Mouse (Mus musculus) myocyte (in vitro differentiated cells): Measurements from ENCODE around the gene Psen2.

Experiments used
- CEBPB ChIP-seq: IDR thresholded peaks from 2 replicates; pipeline ENCODE4 v1.6.1; 2011; ENCODE audit warnings: mild to moderate bottlenecking, moderate library complexity; ENCODE audit not compliant: poor library complexity, insufficient read depth, severe bottlenecking
- E2F4 ChIP-seq: IDR thresholded peaks from one replicate; pipeline ENCODE4 v1.6.1; 2011; ENCODE audit warnings: mild to moderate bottlenecking, control low read depth, moderate library complexity; ENCODE audit not compliant: insufficient read depth
- MAX ChIP-seq: IDR thresholded peaks from one replicate; pipeline ENCODE4 v1.6.1; 2011; ENCODE audit warnings: low read depth, mild to moderate bottlenecking, control low read depth
- MYOD1 ChIP-seq, 3 experiments: IDR thresholded peaks; one replicate each; pipeline ENCODE4 v1.6.1; 2011; ENCODE audit warnings: control low read depth in 2 of 3, low read depth in 2 of 3, mild to moderate bottlenecking in 2 of 3, moderate library complexity in 1 of 3; ENCODE audit not compliant: insufficient read length in 2 of 3, control insufficient read depth in 1 of 3
- MYOG ChIP-seq, 3 experiments: IDR thresholded peaks; one replicate each; pipeline ENCODE4 v1.6.1; 2011; ENCODE audit warnings: control low read depth in 2 of 3, low read depth in 2 of 3, mild to moderate bottlenecking in 2 of 3; ENCODE audit not compliant: insufficient read length in 2 of 3, control insufficient read depth in 1 of 3, insufficient read depth in 1 of 3
- POLR2A ChIP-seq: IDR thresholded peaks from one replicate; pipeline ENCODE4 v1.6.1; 2011; ENCODE audit warnings: low read depth, mild to moderate bottlenecking, control low read depth, moderate library complexity; ENCODE audit not compliant: insufficient read length
- POLR2AphosphoS2 ChIP-seq: IDR thresholded peaks from one replicate; pipeline ENCODE4 v1.6.1; 2011; ENCODE audit warnings: low read depth, control low read depth; ENCODE audit not compliant: insufficient read length
- REST ChIP-seq: IDR thresholded peaks from one replicate; pipeline ENCODE4 v1.6.1; 2011; ENCODE audit warnings: mild to moderate bottlenecking, control low read depth, moderate library complexity; ENCODE audit not compliant: insufficient read depth, insufficient read length
- SRF ChIP-seq: IDR thresholded peaks from one replicate; pipeline ENCODE4 v1.6.1; 2011; ENCODE audit warnings: low read depth; ENCODE audit not compliant: control insufficient read depth, insufficient read length
- TCF12 ChIP-seq: IDR thresholded peaks from one replicate; pipeline ENCODE4 v1.6.1; 2011; ENCODE audit warnings: mild to moderate bottlenecking, control low read depth; ENCODE audit not compliant: poor library complexity, insufficient read depth, severe bottlenecking
- USF1 ChIP-seq: IDR thresholded peaks from one replicate; pipeline ENCODE4 v1.6.1; 2011; ENCODE audit warnings: low read depth, mild to moderate bottlenecking, control low read depth, moderate library complexity

GRCm38 (mm10) chr1:180296088-180296487, 32.9 kb upstream of the Psen2 start:
- TF ChIP-seq TCF12 = no peak
- no peak for TF ChIP-seq USF1
- TF ChIP-seq E2F4 = no peak
- no peak for TF ChIP-seq POLR2A
- TF ChIP-seq POLR2AphosphoS2 = no peak
- TF ChIP-seq SRF = no peak
- no peak for TF ChIP-seq MAX
- TF ChIP-seq MYOD1 (IDR thresholded peaks at IDR 0.05; ENCODE audit: control insufficient read depth in 1 of 3, insufficient read length in 2 of 3, low read depth in 2 of 3) = no peak
- TF ChIP-seq CEBPB = no peak
- no peak for TF ChIP-seq MYOG (IDR thresholded peaks at IDR 0.05; ENCODE audit: control insufficient read depth in 1 of 3, insufficient read depth in 1 of 3, insufficient read length in 2 of 3, low read depth in 2 of 3)
- no peak for TF ChIP-seq REST
